Mouse (Mus musculus) thymus, adult 2 months (tissue): ENCODE results near the gene Olfr213. TPM values are rescaled to one million over a fixed set of nuclear protein-coding genes. Genes with fewer than 3 reads are reported as not detected.
A peak's percentile ranks its signal among the peaks of the same experiment; 100 is the strongest.

Experiments
- DNase-seq: peaks from one replicate; pipeline ENCODE4 v3.0.0; 2021
- H3K27ac ChIP-seq: fragments of 200-500 bp; 2 replicates; pipeline ENCODE4 v1.5.1; 2012; ENCODE audit warnings: low read length, control low read depth; ENCODE audit not compliant: control insufficient read depth, insufficient read depth
- H3K27me3 ChIP-seq: fragments of 200-500 bp; 2 replicates; pipeline ENCODE4 v1.6.1; 2012; ENCODE audit warnings: mild to moderate bottlenecking, low read length, moderate library complexity, mixed read lengths; ENCODE audit not compliant: control insufficient read depth, insufficient read depth
- H3K36me3 ChIP-seq: fragments of 200-500 bp; 2 replicates; pipeline ENCODE4 v1.6.1; 2012; ENCODE audit warnings: mild to moderate bottlenecking, low read length, moderate library complexity; ENCODE audit not compliant: control insufficient read depth, insufficient read depth
- H3K4me1 ChIP-seq: fragments of 200-500 bp; replicated peaks from 2 replicates; pipeline ENCODE4 v1.6.1; 2012; ENCODE audit warnings: low read length; ENCODE audit not compliant: control insufficient read depth, insufficient read depth
- H3K4me3 ChIP-seq: fragments of 200-500 bp; 2 replicates; pipeline ENCODE4 v1.5.1; 2012; ENCODE audit warnings: mild to moderate bottlenecking, low read length, control low read depth, moderate library complexity; ENCODE audit not compliant: control insufficient read depth, insufficient read depth
- CTCF ChIP-seq: fragments of 200-500 bp; IDR thresholded peaks from 2 replicates; pipeline ENCODE4 v1.5.1; 2012; ENCODE audit warnings: mild to moderate bottlenecking, control low read depth, low read length, moderate library complexity, borderline replicate concordance; ENCODE audit not compliant: control insufficient read depth, poor library complexity, insufficient read depth; ENCODE audit errors: extremely low read depth
- POLR2A ChIP-seq: fragments of 200-500 bp; IDR thresholded peaks from 2 replicates; pipeline ENCODE4 v1.6.1; 2012; ENCODE audit warnings: mild to moderate bottlenecking, low read length, control low read depth, moderate library complexity; ENCODE audit not compliant: control insufficient read depth, poor library complexity, insufficient read depth; ENCODE audit errors: extremely low read depth
- WGBS: fragments of 180-500 bp; shearing (Covaris S2); methylation state at CpG from one replicate; pipeline ENCODE4 v1.1.7; 2018; 5-methylcytosine and 5-hydroxymethylcytosine counted together
- polyA plus RNA-seq: library from polyadenylated mRNA; depleted of rRNA; stranded (reverse); fragments of >200 nt; gene quantifications from 2 replicates; pipeline ENCODE4 v1.2.3, GENCODE M21; 2012; rRNA removed

Olfr213 gene
- polyA plus RNA-seq, 1 experiment = not detected

DNA sequence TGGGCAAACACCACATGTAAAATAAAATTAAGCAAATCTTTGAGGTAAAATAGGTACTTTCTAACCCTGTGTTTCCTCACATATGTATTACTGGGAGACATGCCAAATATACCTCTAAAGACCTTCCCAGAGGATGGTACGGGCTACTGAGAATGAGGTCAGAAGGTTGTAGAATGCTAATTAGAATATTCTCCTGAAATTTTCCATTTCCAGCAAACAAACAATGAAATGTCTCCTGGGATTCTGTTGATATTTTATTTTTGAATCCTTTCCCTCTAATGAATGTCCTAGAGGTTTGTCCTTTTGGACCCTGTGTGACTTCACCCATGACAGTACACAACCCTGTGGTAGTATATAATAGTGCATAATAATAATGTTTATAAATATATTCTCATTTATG, 15.7 kb downstream of the Olfr213 start, which contains the start of gene Olfr214:
Gene Olfr214, plus strand, starts transcription at position 301 of the 400 bp plus-strand sequence.
- WGBS = 95% methylated on average over 1 of the region's 1 CpGs

DNA sequence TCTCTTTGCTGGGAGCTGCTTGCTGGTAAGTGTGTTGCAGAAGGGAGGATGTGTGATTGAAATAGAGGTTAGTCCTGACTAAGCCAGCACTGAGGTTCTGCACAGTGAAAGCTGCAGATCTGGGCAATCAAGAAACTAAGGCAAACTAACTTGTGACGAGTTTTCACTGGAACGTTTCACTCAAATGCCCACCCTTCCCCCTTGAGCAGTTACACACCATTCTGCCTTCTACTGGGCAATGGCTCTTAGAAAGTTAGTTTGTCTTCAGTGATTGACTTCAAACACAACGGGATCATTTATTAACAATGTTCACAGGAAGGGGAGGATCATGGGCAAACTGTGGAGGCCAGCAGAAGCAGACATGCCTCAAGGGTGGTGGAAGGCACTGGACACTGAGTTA, 16.7 kb downstream of the Olfr213 start:
- no peak overlapping the region for H3K27ac ChIP-seq
- H3K27me3 ChIP-seq = no peaks in the 10 kb centered on the region
- no peaks in the 10 kb centered on the region for H3K36me3 ChIP-seq
- no peak overlapping the region for H3K4me3 ChIP-seq
- no peak for DNase-seq
- TF ChIP-seq POLR2A (no peak), CTCF (no peak)
- H3K4me1 ChIP-seq = no peaks in the 10 kb centered on the region
- 61% methylated on average over 3 of the region's 3 CpGs for WGBS

More for the DNA sequence above, 15.7 kb downstream of the Olfr213 start, which contains the start of gene Olfr214:
- Histone ChIP-seq H3K27me3 (no peaks in the 10 kb centered on the region), H3K4me3 (no peak within 1 kb of the TSS), H3K4me1 (no peaks in the 10 kb centered on the region), H3K27ac (no peak within 1 kb of the TSS), H3K36me3 (no peaks in the 10 kb centered on the region)
- DNase-seq = no peak
- TF ChIP-seq CTCF (no peak), POLR2A (no peak)

- Histone ChIP-seq H3K4me3 (no peak overlapping the region), H3K27me3 (no peaks in the 10 kb centered on the region), H3K36me3 (no peaks in the 10 kb centered on the region), H3K4me1 (no peaks in the 10 kb centered on the region), H3K27ac (no peak overlapping the region)
- DNase-seq = peak; percentile 37
- TF ChIP-seq POLR2A = no peak
- TF ChIP-seq CTCF = no peak
- WGBS = 33% methylated on average over 3 of the region's 3 CpGs
These were observed 31.6 kb downstream of the Olfr213 start for GRCm38 (mm10) chr6:116569834-116570233.

GRCm38 (mm10) chr6:116584095-116584494, 45.8 kb downstream of the Olfr213 start, which contains the start of gene Olfr215:
TSS of gene Olfr215 (minus strand) at chr6:116584195.
- TF ChIP-seq POLR2A (no peak), CTCF (no peak)
- WGBS = 84% methylated on average over 4 of the region's 4 CpGs

More at GRCm38 (mm10) chr6:116584095-116584494, 45.8 kb downstream of the Olfr213 start, which contains the start of gene Olfr215:
- Histone ChIP-seq H3K27me3 (no peaks in the 10 kb centered on the region), H3K4me1 (no peaks in the 10 kb centered on the region), H3K4me3 (no peak within 1 kb of the TSS), H3K36me3 (no peaks in the 10 kb centered on the region), H3K27ac (no peak within 1 kb of the TSS)
- no peak for DNase-seq

Other genes starting within 250 kb of the Olfr213 start
- 14.8 and 18.2 TPM in 2 replicates for gene March8, start 200.4 kb upstream of the Olfr213 start, polyA plus RNA-seq
- 3.1 and 5.3 TPM in 2 replicates for gene Alox5, start 77.3 kb upstream of the Olfr213 start, polyA plus RNA-seq
- gene Olfr211, start 49.4 kb upstream of the Olfr213 start, polyA plus RNA-seq = not detected in 2 replicates
- not detected in 2 replicates for gene Olfr212, start 31.9 kb upstream of the Olfr213 start, polyA plus RNA-seq
- 0.15 and 0.34 TPM in 2 replicates for gene Gm5580, start 12.7 kb downstream of the Olfr213 start, polyA plus RNA-seq
- not detected in 2 replicates for gene Olfr214, start 15.8 kb downstream of the Olfr213 start, polyA plus RNA-seq
- not detected in 2 replicates for gene Olfr215, start 45.7 kb downstream of the Olfr213 start, polyA plus RNA-seq
- 42.6 and 50.1 TPM in 2 replicates for gene Zfp422, start 90.5 kb downstream of the Olfr213 start, polyA plus RNA-seq
- 5.9 and 6.5 TPM in 2 replicates for gene Depp1, start 112.2 kb downstream of the Olfr213 start, polyA plus RNA-seq
- gene Rassf4, start 135.5 kb downstream of the Olfr213 start, polyA plus RNA-seq = 10.5 and 14.2 TPM in 2 replicates
- 0.04 TPM in 2 replicates for gene Tmem72, start 178.5 kb downstream of the Olfr213 start, polyA plus RNA-seq